Mouse (Mus musculus) gastrocnemius, postnatal 10 days (tissue): ENCODE results near the gene Stmn1. TPM values are rescaled to one million over a fixed set of nuclear protein-coding genes. Genes with fewer than 3 reads are reported as not detected.

ENCODE experiments used
- DNase-seq: peaks from one replicate; pipeline ENCODE4 v3.0.0; 2021; ENCODE audit warnings: mixed read lengths
- microRNA-seq, 2 experiments: library from miRNA; unstranded; fragments of <30 nt; microRNA quantifications; one replicate each; pipeline ENCODE4 v1.2.0; 2021
- total RNA-seq, 2 experiments: library from RNA; stranded (reverse); gene quantifications; 2 replicates each; pipeline ENCODE4 v1.2.3; 2021

Stmn1 gene
- total RNA-seq, 2 experiments from 2014 or later: 71.2 to 74.5 TPM

- no peak for DNase-seq
Measured at GRCm38 (mm10) chr4:134514309-134514930, 46.3 kb downstream of the Stmn1 start.

- no peak for DNase-seq
Measured at GRCm38 (mm10) chr4:134515614-134516013, 47.5 kb downstream of the Stmn1 start.

GRCm38 (mm10) chr4:134516981-134517380, 48.9 kb downstream of the Stmn1 start:
- no peak for DNase-seq

- DNase-seq: no peak
Measured at GRCm38 (mm10) chr4:134517719-134518118, 49.6 kb downstream of the Stmn1 start.

GRCm38 (mm10) chr4:134518541-134518940, 50.4 kb downstream of the Stmn1 start:
- DNase-seq: no peak

- DNase-seq: no peak
Measured at GRCm38 (mm10) chr4:134519281-134519680, 51.2 kb downstream of the Stmn1 start.

Small RNA genes within 50 kb of the gene (microRNA-seq; reads per million reads assigned to microRNA genes)
- gene Gm23634: 0 to 1.8 reads per million in 2 experiments

Other genes starting within 250 kb of the Stmn1 start
- 1 to 10 TPM in 1 of 2 experiments, not detected in 1; 1.1 TPM for gene Catsper4, start 240.9 kb upstream of the Stmn1 start, total RNA-seq
- gene Cnksr1, start 229.9 kb upstream of the Stmn1 start, total RNA-seq: 1 to 10 TPM; 3.3 to 5.2 TPM
- not detected for gene E130218I03Rik, start 224.7 kb upstream of the Stmn1 start, total RNA-seq
- gene Zfp593, start 222.7 kb upstream of the Stmn1 start, total RNA-seq: 1 to 10 TPM; 3.4 to 4.3 TPM
- not detected for gene Gm30191, start 221.4 kb upstream of the Stmn1 start, total RNA-seq
- 1 to 10 TPM; 5.1 to 6.0 TPM for gene Grrp1, start 214.2 kb upstream of the Stmn1 start, total RNA-seq
- 1 to 10 TPM; 5.8 to 8.4 TPM for gene Pdik1l, start 180.4 kb upstream of the Stmn1 start, total RNA-seq
- 100 to 1,000 TPM in 1 of 2 experiments, 10 to 100 TPM in 1; 78.5 to 107 TPM for gene Trim63, start 153.2 kb upstream of the Stmn1 start, total RNA-seq
- gene Slc30a2, start 125.1 kb upstream of the Stmn1 start, total RNA-seq: under 1 TPM; 0.29 to 0.66 TPM
- 10 to 100 TPM; 24.7 to 27.4 TPM for gene Extl1, start 84.5 kb upstream of the Stmn1 start, total RNA-seq
- 1 to 10 TPM; 2.4 to 2.9 TPM for gene Pafah2, start 72.0 kb upstream of the Stmn1 start, total RNA-seq
- 1 to 10 TPM; 6.5 to 6.8 TPM for gene Paqr7, start 28.4 kb downstream of the Stmn1 start, total RNA-seq
- 1 to 10 TPM in 1 of 2 experiments, under 1 TPM in 1; 0.99 to 1.2 TPM for gene Aunip, start 42.7 kb downstream of the Stmn1 start, total RNA-seq
- gene Mtfr1l, start 67.1 kb downstream of the Stmn1 start, total RNA-seq: 100 to 1,000 TPM; 113 to 129 TPM
- 10 to 100 TPM; 22.3 to 28.7 TPM for gene Selenon, start 83.8 kb downstream of the Stmn1 start, total RNA-seq
- gene Man1c1, start 236.0 kb downstream of the Stmn1 start, total RNA-seq: 10 to 100 TPM; 11.2 to 13.8 TPM